Mouse (Mus musculus) right cerebral cortex, adult 18-20 months (tissue): Measurements from ENCODE around the gene Wfikkn1.

Experiments used
- DNase-seq: peaks from one replicate; pipeline ENCODE4 v3.0.0; 2022; ENCODE audit warnings: mixed read lengths

Wfikkn1 gene

GRCm38 (mm10) chr17:25880196-25880910 is at the start of gene Wfikkn1:
Gene Wfikkn1, minus strand, starts transcription at chr17:25880858.
- no peak for DNase-seq

GRCm38 (mm10) chr17:25925348-25925747 is 44.7 kb upstream of the Wfikkn1 start:
- peak; percentile 67 for DNase-seq

- no peak for DNase-seq
Observed at GRCm38 (mm10) chr17:25922120-25922519, 41.5 kb upstream of the Wfikkn1 start.

GRCm38 (mm10) chr17:25919786-25920642 is 39.4 kb upstream of the Wfikkn1 start:
- peak; percentile 100 for DNase-seq

- peak; percentile 62 for DNase-seq
Observed at GRCm38 (mm10) chr17:25919144-25919785, 38.6 kb upstream of the Wfikkn1 start, which contains the start of gene Rab40c. Gene Rab40c, minus strand, starts transcription at chr17:25919727.

GRCm38 (mm10) chr17:25918037-25918750 is 37.5 kb upstream of the Wfikkn1 start:
- DNase-seq = no peak

- DNase-seq = no peak
Observed at GRCm38 (mm10) chr17:25916931-25917647, 36.4 kb upstream of the Wfikkn1 start.

- DNase-seq = no peak
Observed at GRCm38 (mm10) chr17:25914295-25914694, 33.6 kb upstream of the Wfikkn1 start.

GRCm38 (mm10) chr17:25913877-25914275 is 33.2 kb upstream of the Wfikkn1 start:
- DNase-seq = no peak

- DNase-seq = peak; percentile 89
Observed at GRCm38 (mm10) chr17:25913186-25913876, 32.7 kb upstream of the Wfikkn1 start.

- no peak for DNase-seq
Observed at GRCm38 (mm10) chr17:25911816-25912215, 31.2 kb upstream of the Wfikkn1 start.

- DNase-seq = no peak
Observed at GRCm38 (mm10) chr17:25907640-25908039, 27.0 kb upstream of the Wfikkn1 start.

GRCm38 (mm10) chr17:25903061-25903460 is 22.4 kb upstream of the Wfikkn1 start:
- DNase-seq = no peak

GRCm38 (mm10) chr17:25900193-25900592 is 19.5 kb upstream of the Wfikkn1 start:
- DNase-seq = no peak

- no peak for DNase-seq
Observed at GRCm38 (mm10) chr17:25895891-25896290, 15.2 kb upstream of the Wfikkn1 start.

GRCm38 (mm10) chr17:25895415-25895814 is 14.8 kb upstream of the Wfikkn1 start:
- no peak for DNase-seq

- DNase-seq = peak; percentile 73
Observed at GRCm38 (mm10) chr17:25893975-25894617, 13.4 kb upstream of the Wfikkn1 start.

- DNase-seq = no peak
Observed at GRCm38 (mm10) chr17:25888837-25889236, 8.2 kb upstream of the Wfikkn1 start.

GRCm38 (mm10) chr17:25887467-25887866 is 6.8 kb upstream of the Wfikkn1 start:
- no peak for DNase-seq

- no peak for DNase-seq
Observed at GRCm38 (mm10) chr17:25886806-25887205, 6.1 kb upstream of the Wfikkn1 start.

GRCm38 (mm10) chr17:25885636-25886035 is 5.0 kb upstream of the Wfikkn1 start:
- no peak for DNase-seq
